ENCODE assay signal across 8 mouse cellular contexts in genomic region chr4:155784081-155784701, GRCm38 (mm10). TPM values are rescaled to one million over a fixed set of nuclear protein-coding genes. Genes with fewer than 3 reads are reported as not detected.
DNase-seq lines count a peak whose midpoint lies in the region.

No protein-coding gene starts in this region.

- DNase-seq in MN1 (ENCODE audit: low spot score) = peak; percentile 85
- peak; percentile 79 for DNase-seq in cerebellum, adult 8-10 months
- peak; percentile 74 for DNase-seq in forelimb bud, embryonic 11.5 days (ENCODE audit: low read depth, low spot score)
- peak; percentile 86 for DNase-seq in heart, postnatal 4 days
- DNase-seq in layer of hippocampus, adult 9-11 months = peak; percentile 64
- DNase-seq in lung, postnatal 25 days (ENCODE audit: low spot score) = peak; percentile 73
- peak; percentile 56 for DNase-seq in retina, adult 2 months (ENCODE audit: low read depth, low spot score)
- peak; percentile 67 to 68 for DNase-seq in thymus, postnatal 36 days

RNA-seq across cellular contexts. Expression of gene Tmem88b, which starts 1.5 kb away (rescaled TPM):
- 1 to 10 TPM; 4.6 to 4.9 TPM for total RNA-seq in heart, postnatal 4 days (2021)

RNA-seq across cellular contexts. Expression of gene Ankrd65, which starts 6.0 kb away (rescaled TPM):
- total RNA-seq in heart, postnatal 4 days (2021) = not detected

RNA-seq across cellular contexts. Expression of gene Vwa1, which starts 9.7 kb away (rescaled TPM):
- 10 to 100 TPM; 11.5 to 12.5 TPM for total RNA-seq in heart, postnatal 4 days (2021)

RNA-seq across cellular contexts. Expression of gene Mrpl20, which starts 18.5 kb away (rescaled TPM):
- total RNA-seq in heart, postnatal 4 days (2021) = 10 to 100 TPM; 78.1 to 95.5 TPM

RNA-seq across cellular contexts. Expression of gene Atad3a, which starts 23.3 kb away (rescaled TPM):
- 10 to 100 TPM; 82.7 to 89.7 TPM for total RNA-seq in heart, postnatal 4 days (2021)

Comparison
In these comparisons a context has a peak if more than half of its experiments do, and no peak if none do; other contexts are left out.
1. Peak in every context shown above with its lines: DNase-seq.